Mouse (Mus musculus): ENCODE results near the gene Adh4. TPM values are rescaled to one million over a fixed set of nuclear protein-coding genes. Genes with fewer than 3 reads are reported as not detected.

Adh4 gene
- polyA plus RNA-seq, 1 experiment from 2014 or later, result 0.82 TPM

- TF ChIP-seq EP300 (IDR thresholded peaks at IDR 0.05; ENCODE audit: low read depth) (no peak), CTCF (IDR thresholded peaks at IDR 0.05; ENCODE audit: low read depth) (no peak)
- Histone ChIP-seq H3K4me2 (ENCODE audit: low read depth, low read length) (no peak overlapping the region), H3K4me3 (ENCODE audit: low read depth, low read length) (no peak overlapping the region), H3K27ac (ENCODE audit: low read depth) (no peak overlapping the region), H3K27me3 (ENCODE audit: insufficient read depth, low read length) (no peaks in the 10 kb centered on the region), H3K36me3 (replicated peaks; ENCODE audit: insufficient read depth, low read length) (no peaks in the 10 kb centered on the region), H3K4me1 (ENCODE audit: insufficient read depth) (no peaks in the 10 kb centered on the region), H3K9me3 (ENCODE audit: low read length) (no peaks in the 10 kb centered on the region), H3K9ac (replicated peaks) (no peak overlapping the region)
- ATAC-seq (no peak), DNase-seq (no peak)
- 73% methylated on average over 3 of the region's 3 CpGs for whole genome bisulfite sequencing (ENCODE audit: insufficient replicate concordance)
These were observed 5.1 kb upstream of the Adh4 start for GRCm38 (mm10) chr3:138410211-138410610.

- no peaks in the 10 kb centered on the region for H3K36me3 ChIP-seq (replicated peaks; ENCODE audit: insufficient read depth, low read length)
- H3K27me3 ChIP-seq (ENCODE audit: insufficient read depth, low read length), result no peaks in the 10 kb centered on the region
- TF ChIP-seq EP300 (IDR thresholded peaks at IDR 0.05; ENCODE audit: low read depth) (no peak), CTCF (IDR thresholded peaks at IDR 0.05; ENCODE audit: low read depth) (no peak)
- ATAC-seq (no peak), DNase-seq (no peak)
- H3K4me1 ChIP-seq (ENCODE audit: insufficient read depth), result no peaks in the 10 kb centered on the region
- WGBS (ENCODE audit: insufficient replicate concordance), result 43% methylated on average over 6 of the region's 6 CpGs
- no peaks in the 10 kb centered on the region for H3K9me3 ChIP-seq (ENCODE audit: low read length)
- no peak overlapping the region for H3K4me2 ChIP-seq (ENCODE audit: low read depth, low read length)
- no peak overlapping the region for H3K9ac ChIP-seq (replicated peaks)
- no peak overlapping the region for H3K27ac ChIP-seq (ENCODE audit: low read depth)
- no peak overlapping the region for H3K4me3 ChIP-seq (ENCODE audit: low read depth, low read length)
These were observed 4.1 kb downstream of the Adh4 start for GRCm38 (mm10) chr3:138419369-138419768.

- Histone ChIP-seq H3K4me1 (ENCODE audit: insufficient read depth) (no peaks in the 10 kb centered on the region), H3K36me3 (replicated peaks; ENCODE audit: insufficient read depth, low read length) (no peaks in the 10 kb centered on the region), H3K4me2 (ENCODE audit: low read depth, low read length) (no peak overlapping the region), H3K9ac (replicated peaks) (no peak overlapping the region), H3K27me3 (ENCODE audit: insufficient read depth, low read length) (no peaks in the 10 kb centered on the region), H3K9me3 (ENCODE audit: low read length) (no peaks in the 10 kb centered on the region), H3K4me3 (ENCODE audit: low read depth, low read length) (no peak overlapping the region), H3K27ac (ENCODE audit: low read depth) (no peak overlapping the region)
- TF ChIP-seq CTCF (IDR thresholded peaks at IDR 0.05; ENCODE audit: low read depth) (no peak), EP300 (IDR thresholded peaks at IDR 0.05; ENCODE audit: low read depth) (no peak)
- ATAC-seq, result no peak
- WGBS (ENCODE audit: insufficient replicate concordance), result 87% methylated on average over 3 of the region's 3 CpGs
- no peak for DNase-seq
These were observed 5.1 kb downstream of the Adh4 start for GRCm38 (mm10) chr3:138420385-138420784.

- DNase-seq (no peak), ATAC-seq (no peak)
- H3K4me2 ChIP-seq (ENCODE audit: low read depth, low read length), result no peak overlapping the region
- TF ChIP-seq CTCF (IDR thresholded peaks at IDR 0.05; ENCODE audit: low read depth) (no peak), EP300 (IDR thresholded peaks at IDR 0.05; ENCODE audit: low read depth) (no peak)
- no peak overlapping the region for H3K9ac ChIP-seq (replicated peaks)
- no peak overlapping the region for H3K27ac ChIP-seq (ENCODE audit: low read depth)
- H3K4me1 ChIP-seq (ENCODE audit: insufficient read depth), result no peaks in the 10 kb centered on the region
- 53% methylated on average over 2 of the region's 2 CpGs for WGBS (ENCODE audit: insufficient replicate concordance)
- H3K4me3 ChIP-seq (ENCODE audit: low read depth, low read length), result no peak overlapping the region
- H3K27me3 ChIP-seq (ENCODE audit: insufficient read depth, low read length), result no peaks in the 10 kb centered on the region
- no peaks in the 10 kb centered on the region for H3K9me3 ChIP-seq (ENCODE audit: low read length)
- no peaks in the 10 kb centered on the region for H3K36me3 ChIP-seq (replicated peaks; ENCODE audit: insufficient read depth, low read length)
These were observed 8.4 kb downstream of the Adh4 start for GRCm38 (mm10) chr3:138423664-138424063.

- no peaks in the 10 kb centered on the region for H3K27me3 ChIP-seq (ENCODE audit: insufficient read depth, low read length)
- ATAC-seq (no peak), DNase-seq (no peak)
- 63% methylated on average over 4 of the region's 4 CpGs for WGBS (ENCODE audit: insufficient replicate concordance)
- no peak overlapping the region for H3K9ac ChIP-seq (replicated peaks)
- TF ChIP-seq CTCF (IDR thresholded peaks at IDR 0.05; ENCODE audit: low read depth), result no peak
- no peak for TF ChIP-seq EP300 (IDR thresholded peaks at IDR 0.05; ENCODE audit: low read depth)
- H3K27ac ChIP-seq (ENCODE audit: low read depth), result no peak overlapping the region
- no peaks in the 10 kb centered on the region for H3K36me3 ChIP-seq (replicated peaks; ENCODE audit: insufficient read depth, low read length)
- H3K9me3 ChIP-seq (ENCODE audit: low read length), result no peaks in the 10 kb centered on the region
- no peak overlapping the region for H3K4me2 ChIP-seq (ENCODE audit: low read depth, low read length)
- H3K4me3 ChIP-seq (ENCODE audit: low read depth, low read length), result no peak overlapping the region
- no peaks in the 10 kb centered on the region for H3K4me1 ChIP-seq (ENCODE audit: insufficient read depth)
These were observed 9.0 kb downstream of the Adh4 start for GRCm38 (mm10) chr3:138424247-138424646.

- Histone ChIP-seq H3K27ac (ENCODE audit: low read depth) (no peak overlapping the region), H3K36me3 (replicated peaks; ENCODE audit: insufficient read depth, low read length) (no peaks in the 10 kb centered on the region), H3K4me2 (ENCODE audit: low read depth, low read length) (no peak overlapping the region), H3K4me1 (ENCODE audit: insufficient read depth) (no peaks in the 10 kb centered on the region), H3K9me3 (ENCODE audit: low read length) (no peaks in the 10 kb centered on the region), H3K27me3 (ENCODE audit: insufficient read depth, low read length) (no peaks in the 10 kb centered on the region), H3K9ac (replicated peaks) (no peak overlapping the region), H3K4me3 (ENCODE audit: low read depth, low read length) (no peak overlapping the region)
- no peak for DNase-seq
- 71% methylated on average over 6 of the region's 6 CpGs for WGBS (ENCODE audit: insufficient replicate concordance)
- no peak for ATAC-seq
- TF ChIP-seq CTCF (IDR thresholded peaks at IDR 0.05; ENCODE audit: low read depth) (no peak), EP300 (IDR thresholded peaks at IDR 0.05; ENCODE audit: low read depth) (no peak)
These were observed 15.2 kb downstream of the Adh4 start for GRCm38 (mm10) chr3:138430360-138430976.
